Mouse (Mus musculus): ENCODE measurements around the gene Stox2. TPM values are rescaled to one million over a fixed set of nuclear protein-coding genes. Genes with fewer than 3 reads are reported as not detected.
"Not testable (repeated sequence)": the region's sequence is repeated elsewhere in the genome, so short reads cannot be mapped to it uniquely, and the experiment has no call there.

Gene Stox2
- total and polyA plus RNA-seq, 2 experiments from 2014 or later: 42.8 to 125 TPM

DNA sequence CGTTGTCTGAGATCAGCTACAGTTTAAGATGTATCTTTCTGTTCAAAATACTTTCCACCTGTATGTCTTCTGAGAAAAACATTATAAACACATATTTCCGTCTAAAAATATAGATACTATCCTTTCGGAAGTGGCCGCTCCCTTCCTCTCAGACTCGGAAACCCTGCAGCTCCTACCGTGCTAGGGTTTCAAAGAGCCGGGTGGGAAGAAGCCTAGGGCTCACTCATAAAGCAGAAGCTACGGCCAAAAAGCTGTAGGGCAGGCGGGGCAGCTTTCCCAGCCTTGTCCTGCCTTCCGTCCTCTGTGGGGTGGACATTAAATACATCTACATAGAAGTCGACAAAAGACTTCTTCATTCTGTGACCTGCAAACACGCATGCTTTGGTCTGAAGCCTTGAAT is 6.9 kb downstream of the Stox2 start:
- DNase-seq (ENCODE audit: low spot score) (no peak), ATAC-seq (ENCODE audit: low FRiP score) (no peak)
- no peaks in the 10 kb centered on the region for H3K36me3 ChIP-seq (ENCODE audit: insufficient read depth, low read length)

DNA sequence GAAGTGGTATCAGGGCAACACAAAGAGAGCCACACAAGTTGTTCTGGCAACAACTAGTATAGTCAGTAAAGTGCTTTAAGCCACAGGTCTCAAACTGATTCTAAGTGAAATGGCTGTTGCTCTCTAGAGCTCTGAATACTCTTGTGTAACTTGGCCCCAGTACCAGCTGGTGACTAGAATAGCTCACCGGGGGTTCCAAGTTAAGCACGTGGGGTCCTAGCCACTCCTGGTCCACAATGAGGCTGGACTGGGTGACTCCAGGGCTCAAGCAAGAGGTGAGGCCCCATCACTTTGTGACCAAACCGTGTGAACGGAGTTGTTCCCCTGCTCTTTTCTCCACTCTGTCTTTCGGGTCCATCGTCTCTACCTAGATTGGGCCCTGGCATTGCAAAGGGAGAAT is 8.2 kb downstream of the Stox2 start:
- no peak overlapping the region for H3K27ac ChIP-seq (ENCODE audit: low read depth, low read length)
- TF ChIP-seq CTCF (IDR thresholded peaks at IDR 0.05): no peak
- H3K4me1 ChIP-seq (ENCODE audit: insufficient read depth, low read length): no peaks in the 10 kb centered on the region
- H3K4me2 ChIP-seq (ENCODE audit: low read depth, low read length, poor library complexity, severe bottlenecking): no peak overlapping the region
- H3K9ac ChIP-seq (replicated peaks; ENCODE audit: low read length, poor library complexity, severe bottlenecking): no peak overlapping the region
- DNase-seq (ENCODE audit: low spot score) (no peak), ATAC-seq (ENCODE audit: low FRiP score) (no peak)
- H3K27me3 ChIP-seq (ENCODE audit: insufficient read depth, low read length): no peaks in the 10 kb centered on the region
- H3K9me3 ChIP-seq (ENCODE audit: low read length): no peaks in the 10 kb centered on the region
- no peak overlapping the region for H3K4me3 ChIP-seq (ENCODE audit: low read depth, low read length)
- H3K36me3 ChIP-seq (ENCODE audit: insufficient read depth, low read length): no peaks in the 10 kb centered on the region
- WGBS: 81% methylated on average over 6 of the region's 6 CpGs

More for the DNA sequence above, 6.9 kb downstream of the Stox2 start:
- no peak overlapping the region for H3K27ac ChIP-seq (ENCODE audit: low read depth, low read length)
- H3K4me1 ChIP-seq (ENCODE audit: insufficient read depth, low read length): no peaks in the 10 kb centered on the region
- WGBS: 59% methylated on average over 12 of the region's 12 CpGs
- no peak overlapping the region for H3K9ac ChIP-seq (replicated peaks; ENCODE audit: low read length, poor library complexity, severe bottlenecking)
- H3K4me2 ChIP-seq (ENCODE audit: low read depth, low read length, poor library complexity, severe bottlenecking): no peak overlapping the region
- no peaks in the 10 kb centered on the region for H3K27me3 ChIP-seq (ENCODE audit: insufficient read depth, low read length)
- no peak for TF ChIP-seq CTCF (IDR thresholded peaks at IDR 0.05)
- no peaks in the 10 kb centered on the region for H3K9me3 ChIP-seq (ENCODE audit: low read length)
- H3K4me3 ChIP-seq (ENCODE audit: low read depth, low read length): no peak overlapping the region

DNA sequence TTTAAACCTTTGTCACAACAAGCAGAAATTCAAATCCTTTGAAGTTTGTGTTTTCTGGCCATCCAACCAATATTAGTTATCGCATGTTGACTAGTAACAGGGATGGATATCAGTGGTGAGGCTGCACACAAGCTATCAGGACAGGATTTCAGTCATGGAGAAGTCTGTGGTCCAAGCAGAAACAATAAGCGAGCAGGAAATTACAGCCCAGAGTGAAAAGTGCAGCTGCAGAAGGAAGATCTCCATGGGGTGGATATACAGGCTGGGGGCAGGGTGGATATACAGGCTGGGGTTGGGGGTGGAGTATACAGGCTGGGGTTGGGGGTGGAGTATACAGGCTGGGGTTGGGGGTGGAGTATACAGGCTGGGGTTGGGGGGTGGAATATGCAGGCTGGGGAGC is 10.3 kb downstream of the Stox2 start:
- Histone ChIP-seq H3K27me3 (ENCODE audit: insufficient read depth, low read length) (no peaks in the 10 kb centered on the region), H3K4me2 (ENCODE audit: low read depth, low read length, poor library complexity, severe bottlenecking) (no peak overlapping the region), H3K4me3 (ENCODE audit: low read depth, low read length) (no peak overlapping the region), H3K9ac (replicated peaks; ENCODE audit: low read length, poor library complexity, severe bottlenecking) (no peak overlapping the region), H3K9me3 (ENCODE audit: low read length) (no peaks in the 10 kb centered on the region), H3K36me3 (ENCODE audit: insufficient read depth, low read length) (no peaks in the 10 kb centered on the region), H3K4me1 (ENCODE audit: insufficient read depth, low read length) (no peaks in the 10 kb centered on the region), H3K27ac (ENCODE audit: low read depth, low read length) (no peak overlapping the region)
- DNase-seq (ENCODE audit: low spot score) (no peak), ATAC-seq (ENCODE audit: low FRiP score) (no peak)
- TF ChIP-seq CTCF (IDR thresholded peaks at IDR 0.05): no peak
- WGBS: 88% methylated on average over 2 of the region's 2 CpGs

DNA sequence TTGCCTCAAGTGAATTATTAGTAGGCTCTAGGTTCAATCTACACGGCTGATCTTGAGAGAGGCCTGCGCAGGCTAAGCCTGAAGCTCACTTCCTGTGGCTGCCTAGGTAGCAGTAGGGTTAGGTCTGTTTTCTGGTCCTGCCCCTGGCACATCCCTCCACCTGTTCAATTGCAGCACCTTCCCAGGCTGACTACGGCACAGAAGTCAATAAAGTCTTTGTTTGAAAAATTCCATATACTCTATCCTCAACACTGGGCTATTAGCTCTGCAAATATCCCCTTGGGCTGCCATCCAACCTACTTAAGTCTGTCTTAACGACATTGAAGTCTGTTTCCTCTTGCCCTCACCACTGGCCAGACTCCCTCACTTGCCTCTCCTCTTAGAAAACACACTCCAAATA is 10.8 kb downstream of the Stox2 start:
- no peaks in the 10 kb centered on the region for H3K27me3 ChIP-seq (ENCODE audit: insufficient read depth, low read length)
- no peak overlapping the region for H3K9ac ChIP-seq (replicated peaks; ENCODE audit: low read length, poor library complexity, severe bottlenecking)
- H3K4me2 ChIP-seq (ENCODE audit: low read depth, low read length, poor library complexity, severe bottlenecking): no peak overlapping the region
- H3K36me3 ChIP-seq (ENCODE audit: insufficient read depth, low read length): no peaks in the 10 kb centered on the region
- H3K27ac ChIP-seq (ENCODE audit: low read depth, low read length): no peak overlapping the region
- 77% methylated on average over 4 of the region's 4 CpGs for WGBS
- no peak overlapping the region for H3K4me3 ChIP-seq (ENCODE audit: low read depth, low read length)
- no peaks in the 10 kb centered on the region for H3K4me1 ChIP-seq (ENCODE audit: insufficient read depth, low read length)
- DNase-seq (ENCODE audit: low spot score): no peak
- no peak for TF ChIP-seq CTCF (IDR thresholded peaks at IDR 0.05)
- H3K9me3 ChIP-seq (ENCODE audit: low read length): no peaks in the 10 kb centered on the region
- no peak for ATAC-seq (ENCODE audit: low FRiP score)

DNA sequence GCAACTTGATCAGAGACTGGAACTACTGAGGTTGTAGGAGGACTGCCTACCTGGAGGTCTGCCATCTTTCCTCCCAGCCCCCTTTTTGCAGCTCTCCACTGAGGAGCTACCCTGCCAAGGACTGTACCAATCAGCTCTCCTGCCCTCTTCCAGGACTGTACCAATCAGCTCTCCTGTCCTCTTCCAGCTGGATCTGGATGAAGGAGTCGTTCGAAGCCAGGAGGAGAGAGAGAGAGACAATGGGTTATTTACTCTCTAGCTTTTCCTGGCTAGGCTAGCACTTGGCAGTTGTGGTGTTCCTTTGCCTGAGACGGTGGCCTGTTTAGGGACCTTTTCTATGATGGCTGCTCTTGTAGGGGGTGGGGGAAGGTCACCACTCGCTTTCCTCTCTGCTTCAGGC is 14.9 kb downstream of the Stox2 start:
- H3K9ac ChIP-seq (replicated peaks; ENCODE audit: low read length, poor library complexity, severe bottlenecking): no peak overlapping the region
- H3K4me3 ChIP-seq (ENCODE audit: low read depth, low read length): no peak overlapping the region
- 66% methylated on average over 4 of the region's 4 CpGs for WGBS
- H3K27ac ChIP-seq (ENCODE audit: low read depth, low read length): no peak overlapping the region
- no peaks in the 10 kb centered on the region for H3K27me3 ChIP-seq (ENCODE audit: insufficient read depth, low read length)
- no peaks in the 10 kb centered on the region for H3K9me3 ChIP-seq (ENCODE audit: low read length)
- DNase-seq (ENCODE audit: low spot score) (peak; percentile 67), ATAC-seq (ENCODE audit: low FRiP score) (peak; percentile 86)
- no peaks in the 10 kb centered on the region for H3K36me3 ChIP-seq (ENCODE audit: insufficient read depth, low read length)
- no peak for TF ChIP-seq CTCF (IDR thresholded peaks at IDR 0.05)
- H3K4me1 ChIP-seq (ENCODE audit: insufficient read depth, low read length): no peaks in the 10 kb centered on the region
- H3K4me2 ChIP-seq (ENCODE audit: low read depth, low read length, poor library complexity, severe bottlenecking): no peak overlapping the region

DNA sequence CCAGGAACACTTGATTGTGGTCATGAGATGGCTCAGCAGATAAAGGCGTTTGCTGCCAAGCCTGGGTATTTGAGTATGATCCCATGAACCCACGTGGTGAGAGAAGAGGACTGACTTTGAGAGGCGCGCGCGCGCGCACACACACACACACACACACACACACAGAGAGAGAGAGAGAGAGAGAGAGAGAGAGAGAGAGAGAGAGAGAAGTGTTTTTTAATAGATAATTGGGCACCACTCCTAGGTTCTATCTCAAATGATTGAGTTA is 32.0 kb downstream of the Stox2 start:
- peak; percentile 54 for DNase-seq (ENCODE audit: low spot score)

More for the DNA sequence above, 32.0 kb downstream of the Stox2 start:
- ATAC-seq (ENCODE audit: low FRiP score); H3K36me3 ChIP-seq (ENCODE audit: insufficient read depth, low read length); H3K9ac ChIP-seq (replicated peaks; ENCODE audit: low read length, poor library complexity, severe bottlenecking); H3K9me3 ChIP-seq (ENCODE audit: low read length); H3K27ac ChIP-seq (ENCODE audit: low read depth, low read length): not testable (repeated sequence)
- peak overlapping the region; percentile 84 for H3K4me2 ChIP-seq (ENCODE audit: low read depth, low read length, poor library complexity, severe bottlenecking)
- H3K27me3 ChIP-seq (ENCODE audit: insufficient read depth, low read length): peaks cover 40% of the 10 kb centered on the region
- 0% methylated on average over 8 of the region's 8 CpGs for WGBS
- peaks cover 14% of the 10 kb centered on the region for H3K4me1 ChIP-seq (ENCODE audit: insufficient read depth, low read length)
- peak overlapping the region; percentile 56; the same call in 1 of the 2 replicates for H3K4me3 ChIP-seq (ENCODE audit: low read depth, low read length)
